Mouse (Mus musculus): Measurements from ENCODE around the gene Dram1.

The Dram1 gene

DNA sequence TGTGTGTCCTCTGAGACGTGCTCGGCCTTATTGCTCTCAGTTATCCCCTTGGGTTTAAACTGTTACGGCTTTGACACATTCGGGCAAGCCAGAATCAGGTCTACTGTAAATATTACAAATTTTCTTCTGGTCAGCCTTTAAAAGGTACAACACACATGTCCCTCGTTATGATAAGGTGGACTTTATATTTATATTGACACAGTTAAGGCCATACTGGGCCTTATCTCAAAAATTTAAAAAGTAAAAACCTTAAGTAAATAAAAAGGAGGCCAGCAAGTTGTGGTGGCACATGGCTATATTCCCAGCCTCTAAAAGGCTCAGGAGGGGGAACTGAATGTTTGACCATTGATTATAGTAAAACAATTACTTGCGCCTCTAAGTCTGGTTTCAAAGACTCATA is 37.5 kb downstream of the Dram1 start:
- TF ChIP-seq GATA4 (IDR thresholded peaks at IDR 0.05; ENCODE audit: insufficient replicate concordance, low read length) = no peak

GRCm38 (mm10) chr10:88340660-88341059 is 38.2 kb downstream of the Dram1 start:
- no peak for TF ChIP-seq GATA4 (IDR thresholded peaks at IDR 0.05; ENCODE audit: insufficient replicate concordance, low read length)

DNA sequence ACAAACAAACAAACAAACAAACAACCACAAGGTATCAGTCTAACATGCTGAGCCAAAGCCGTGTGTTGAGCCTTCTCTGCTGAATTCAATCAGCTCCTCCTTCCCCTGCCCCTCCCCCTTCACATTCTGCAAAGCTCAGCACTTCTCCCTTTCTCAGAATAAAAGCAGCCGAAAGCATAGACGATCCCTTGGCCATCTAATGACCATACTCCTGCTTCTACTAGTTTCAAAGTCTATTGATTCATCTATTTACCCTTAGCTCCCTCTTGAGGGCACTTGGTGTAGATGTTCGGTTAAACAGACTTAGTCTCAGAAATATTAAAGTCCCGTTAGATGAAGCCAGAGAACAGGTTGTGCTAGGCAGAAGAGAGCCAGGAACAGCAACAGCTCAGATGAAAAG is 48.2 kb downstream of the Dram1 start:
- no peak for TF ChIP-seq GATA4 (IDR thresholded peaks at IDR 0.05; ENCODE audit: insufficient replicate concordance, low read length)

DNA sequence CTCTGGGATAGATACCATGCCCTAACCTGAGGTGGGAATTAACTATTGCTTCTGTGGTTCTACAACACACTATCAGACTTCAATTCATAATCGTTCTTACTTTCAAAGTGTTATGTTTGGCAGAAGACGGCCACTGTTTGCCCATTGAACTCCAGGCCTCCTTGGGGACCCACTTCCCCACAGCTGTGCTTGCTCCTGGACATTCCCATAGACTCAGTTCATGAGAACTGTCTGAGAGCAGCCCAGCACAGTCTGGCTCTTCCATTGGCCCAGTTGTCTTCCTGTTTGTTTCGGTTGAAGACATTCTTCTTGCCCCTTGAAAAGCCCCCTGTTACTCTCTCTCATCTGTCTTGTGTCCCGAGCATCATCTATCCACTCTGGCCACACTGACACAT is 50.8 kb downstream of the Dram1 start:
- no peak for TF ChIP-seq GATA4 (IDR thresholded peaks at IDR 0.05; ENCODE audit: insufficient replicate concordance, low read length)

- TF ChIP-seq GATA4 (IDR thresholded peaks at IDR 0.05; ENCODE audit: insufficient replicate concordance, low read length) = no peak
Measured at GRCm38 (mm10) chr10:88327160-88328055, 51.5 kb downstream of the Dram1 start.

- TF ChIP-seq GATA4 (IDR thresholded peaks at IDR 0.05; ENCODE audit: insufficient replicate concordance, low read length) = no peak
Measured at GRCm38 (mm10) chr10:88321739-88322138, 57.1 kb downstream of the Dram1 start.

DNA sequence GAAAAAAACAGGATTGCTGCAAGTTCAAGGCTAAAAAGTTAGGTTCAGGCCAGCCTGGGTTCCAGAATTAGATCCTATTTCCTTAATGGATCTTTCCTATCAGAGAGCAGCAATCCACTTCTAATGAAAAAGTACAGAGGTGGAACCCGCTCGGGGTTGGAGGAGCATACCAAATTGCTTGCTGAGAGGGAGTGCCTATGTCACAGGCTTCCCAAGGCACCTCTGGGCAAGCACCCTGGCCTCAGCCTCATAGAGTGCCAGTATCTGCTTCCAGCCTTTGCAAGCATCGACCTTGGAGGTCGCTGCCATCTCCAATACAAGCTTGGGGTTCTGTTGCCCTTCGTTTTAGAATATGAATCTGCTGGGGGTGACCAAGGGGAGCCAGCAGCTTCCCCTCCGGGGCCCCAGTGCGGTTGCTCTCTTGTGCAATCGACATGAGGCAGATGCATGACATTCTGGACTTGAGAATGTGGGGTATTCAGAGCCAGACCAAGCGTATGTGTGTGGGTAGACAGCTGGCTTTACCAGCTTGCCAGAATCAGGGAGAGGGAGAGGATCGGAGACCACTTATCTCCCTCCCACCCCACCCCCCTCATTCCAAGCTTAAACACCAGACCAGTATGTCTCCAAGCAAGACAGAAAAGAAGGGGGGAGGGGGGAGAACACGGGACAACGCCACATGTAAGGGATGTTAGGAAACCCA is 58.0 kb downstream of the Dram1 start:
- no peak for TF ChIP-seq GATA4 (IDR thresholded peaks at IDR 0.05; ENCODE audit: insufficient replicate concordance, low read length)

GRCm38 (mm10) chr10:88318179-88318578 is 60.7 kb downstream of the Dram1 start:
- no peak for TF ChIP-seq GATA4 (IDR thresholded peaks at IDR 0.05; ENCODE audit: insufficient replicate concordance, low read length)

GRCm38 (mm10) chr10:88317151-88317550 is 61.7 kb downstream of the Dram1 start:
- no peak for TF ChIP-seq GATA4 (IDR thresholded peaks at IDR 0.05; ENCODE audit: insufficient replicate concordance, low read length)

- no peak for TF ChIP-seq GATA4 (IDR thresholded peaks at IDR 0.05; ENCODE audit: insufficient replicate concordance, low read length)
Measured at GRCm38 (mm10) chr10:88314841-88315240, 64.0 kb downstream of the Dram1 start.

DNA sequence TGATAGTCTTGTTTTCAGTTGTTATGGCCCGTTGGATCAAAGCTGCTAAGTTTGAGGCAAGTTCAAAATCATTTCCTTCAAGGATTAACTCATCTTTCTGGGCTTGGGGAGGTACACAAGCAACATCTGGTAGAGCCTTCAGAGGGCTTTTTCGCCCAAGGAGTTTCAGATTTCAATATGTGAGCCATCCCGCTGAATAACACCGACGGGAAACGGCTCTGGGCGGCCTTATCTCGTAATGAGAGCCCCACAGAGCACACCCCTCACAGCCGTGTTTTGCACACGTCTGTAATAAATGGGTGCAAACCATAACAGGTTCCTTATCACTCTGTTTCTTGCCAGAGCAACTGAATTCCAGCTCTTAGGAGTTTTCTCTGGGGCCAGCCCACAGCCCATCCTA is 69.0 kb downstream of the Dram1 start:
- no peak for TF ChIP-seq GATA4 (IDR thresholded peaks at IDR 0.05; ENCODE audit: insufficient replicate concordance, low read length)

GRCm38 (mm10) chr10:88306235-88306634 is 72.6 kb downstream of the Dram1 start:
- TF ChIP-seq GATA4 (IDR thresholded peaks at IDR 0.05; ENCODE audit: insufficient replicate concordance, low read length) = no peak

- no peak for TF ChIP-seq GATA4 (IDR thresholded peaks at IDR 0.05; ENCODE audit: insufficient replicate concordance, low read length)
Measured at GRCm38 (mm10) chr10:88304302-88304701, 74.6 kb downstream of the Dram1 start.

GRCm38 (mm10) chr10:88303079-88303478 is 75.8 kb downstream of the Dram1 start:
- TF ChIP-seq GATA4 (IDR thresholded peaks at IDR 0.05; ENCODE audit: insufficient replicate concordance, low read length) = no peak

DNA sequence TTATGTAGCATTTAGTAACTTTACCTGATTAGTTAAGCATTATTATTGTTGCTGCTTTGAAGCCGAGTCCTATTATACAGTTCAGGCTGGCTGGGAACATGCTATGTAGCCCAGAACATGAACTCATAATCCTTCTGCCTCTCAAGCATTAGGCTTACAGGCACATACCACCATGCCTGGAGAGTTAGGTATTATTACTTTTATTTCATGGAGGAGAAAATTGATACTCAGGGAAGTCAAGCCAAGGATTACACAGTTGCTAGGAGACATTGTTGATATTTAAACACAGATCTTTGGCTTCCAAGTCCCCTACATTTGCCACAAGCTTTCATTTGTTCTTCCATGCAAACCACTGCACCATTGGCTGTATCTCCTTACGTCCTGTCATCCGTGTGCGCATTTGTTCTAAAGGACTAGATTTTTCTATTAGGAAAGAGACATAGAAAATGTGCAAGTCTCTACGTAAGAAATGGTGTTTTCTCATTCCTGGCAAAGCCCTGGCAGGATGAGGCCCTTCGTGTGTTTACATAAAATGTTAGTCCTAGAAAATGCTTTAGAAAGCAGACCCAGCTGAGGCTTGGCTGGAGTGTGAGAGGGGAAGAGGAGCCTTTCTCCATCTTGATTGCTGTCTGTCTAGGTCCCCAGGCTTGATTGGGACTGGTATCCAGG is 76.9 kb downstream of the Dram1 start:
- no peak for TF ChIP-seq GATA4 (IDR thresholded peaks at IDR 0.05; ENCODE audit: insufficient replicate concordance, low read length)

- TF ChIP-seq GATA4 (IDR thresholded peaks at IDR 0.05; ENCODE audit: insufficient replicate concordance, low read length) = no peak
Measured at GRCm38 (mm10) chr10:88296991-88297390, 81.9 kb downstream of the Dram1 start.

Data from liver, adult (tissue).